Mouse (Mus musculus) forebrain, embryonic 11.5 days (tissue): ENCODE results near the gene Hoxa7. TPM values are rescaled to one million over a fixed set of nuclear protein-coding genes. Genes with fewer than 3 reads are reported as not detected.

Experiments
- ATAC-seq: fragments of 200-750 bp; cut with Nextera tagmentation; replicated peaks from 2 replicates; pipeline ENCODE4 v1.8.0; 2017; ENCODE audit warnings: moderate TSS enrichment; ENCODE audit not compliant: low FRiP score
- DNase-seq: peaks from one replicate; pipeline ENCODE4 v3.0.0-alpha.2; 2017; ENCODE audit warnings: low spot score
- H3K27ac ChIP-seq: fragments of 300-500 bp; sonication (generic); 2 replicates; pipeline ENCODE4 v1.5.1; 2014; ENCODE audit warnings: low read depth, low read length
- H3K27me3 ChIP-seq: fragments of 300-500 bp; sonication (generic); 2 replicates; pipeline ENCODE4 v1.6.1; 2014; ENCODE audit warnings: mild to moderate bottlenecking, low read length, mixed read lengths; ENCODE audit not compliant: control insufficient read depth, insufficient read depth
- H3K36me3 ChIP-seq: fragments of 300-500 bp; sonication (generic); 2 replicates; pipeline ENCODE4 v1.6.1; 2014; ENCODE audit warnings: mild to moderate bottlenecking, low read length, moderate library complexity, mixed read lengths; ENCODE audit not compliant: control insufficient read depth, insufficient read depth
- H3K4me1 ChIP-seq: fragments of 300-500 bp; sonication (generic); replicated peaks from 2 replicates; pipeline ENCODE4 v1.6.1; 2014; ENCODE audit warnings: low read length, mixed read lengths; ENCODE audit not compliant: control insufficient read depth, insufficient read depth
- H3K4me2 ChIP-seq: fragments of 300-500 bp; sonication (generic); 2 replicates; pipeline ENCODE4 v1.6.1; 2014; ENCODE audit warnings: low read depth, mild to moderate bottlenecking, low read length, moderate library complexity, mixed read lengths; ENCODE audit not compliant: severe bottlenecking
- H3K4me3 ChIP-seq: fragments of 300-500 bp; sonication (generic); 2 replicates; pipeline ENCODE4 v1.5.1; 2014; ENCODE audit warnings: low read depth, low read length
- H3K9ac ChIP-seq: fragments of 300-500 bp; sonication (generic); 2 replicates; pipeline ENCODE4 v1.6.1; 2014; ENCODE audit warnings: low read length
- H3K9me3 ChIP-seq: fragments of 300-500 bp; sonication (generic); 2 replicates; pipeline ENCODE4 v1.6.1; 2016; ENCODE audit warnings: low read length, mixed read lengths; ENCODE audit not compliant: control insufficient read depth
- WGBS: fragments of 180-500 bp; shearing (Covaris S2); extraction: QIAGEN DNeasy Blood & Tissue Kit; methylation state at CpG from one replicate; pipeline ENCODE4 v1.1.7; 2014; 5-methylcytosine and 5-hydroxymethylcytosine counted together
- polyA plus RNA-seq: library from polyadenylated mRNA; unstranded; fragments of >200 nt; fragmentation: Nextera tagmentation; extraction: Ambion mirVana; gene quantifications from 2 replicates; pipeline ENCODE4 v1.2.1, GENCODE M21; 2014

Gene Hoxa7
- polyA plus RNA-seq, 1 experiment from 2014 or later = not detected

GRCm38 (mm10) chr6:52170898-52171223 is 50.8 kb downstream of the Hoxa7 start:
- Histone ChIP-seq H3K9me3 (no peaks in the 10 kb centered on the region), H3K9ac (no peak overlapping the region), H3K36me3 (no peaks in the 10 kb centered on the region), H3K27me3 (peaks cover 96% of the 10 kb centered on the region), H3K4me3 (no peak overlapping the region), H3K4me2 (no peak overlapping the region), H3K4me1 (0 out of 2 replicates have a peak, but pooled peaks cover 3% of the 10 kb centered on the region), H3K27ac (no peak overlapping the region)
- ATAC-seq = no peak
- DNase-seq = no peak
- WGBS = 2% methylated on average over 5 of the region's 5 CpGs

DNA sequence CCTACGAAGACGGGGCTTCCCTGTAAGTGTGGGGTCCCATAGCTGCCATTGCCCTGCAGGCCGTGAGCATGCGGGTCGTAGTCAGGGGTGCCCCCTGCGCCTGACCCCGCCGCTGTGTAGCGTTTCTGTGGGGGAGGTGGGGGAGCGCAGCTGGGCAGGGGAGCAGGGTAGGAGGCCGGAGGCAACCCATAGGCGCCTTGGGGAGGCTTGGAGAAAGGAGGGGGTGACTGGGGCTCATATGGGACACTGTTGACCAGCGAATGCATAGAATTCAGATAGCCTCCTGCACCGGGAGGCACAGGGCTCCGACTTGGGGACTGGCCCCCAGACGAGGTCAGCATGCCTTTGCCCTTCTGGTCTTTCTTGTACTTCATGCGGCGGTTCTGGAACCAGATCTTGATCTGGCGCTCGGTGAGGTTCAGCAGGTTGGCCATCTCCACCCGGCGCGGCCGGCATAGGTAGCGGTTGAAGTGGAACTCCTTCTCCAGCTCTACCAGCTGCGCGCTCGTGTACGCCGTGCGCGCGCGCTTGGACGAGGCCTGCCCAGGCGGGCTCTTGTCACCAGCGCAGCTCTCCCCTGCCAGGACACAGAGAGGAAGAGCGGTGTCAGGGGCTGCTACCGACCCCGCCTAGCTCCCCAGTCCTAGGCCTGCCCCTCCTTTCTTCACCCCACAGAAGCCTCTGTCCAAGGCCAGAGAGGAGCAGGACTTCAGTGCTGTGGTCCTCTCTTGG is 51.3 kb downstream of the Hoxa7 start:
- Histone ChIP-seq H3K36me3 (no peaks in the 10 kb centered on the region), H3K4me1 (0 out of 2 replicates have a peak, but pooled peaks cover 3% of the 10 kb centered on the region), H3K27ac (no peak overlapping the region), H3K9ac (no peak overlapping the region), H3K4me2 (no peak overlapping the region), H3K4me3 (no peak overlapping the region), H3K27me3 (peaks cover 96% of the 10 kb centered on the region), H3K9me3 (no peaks in the 10 kb centered on the region)
- under 1% methylated on average over 39 of the region's 40 CpGs for WGBS
- DNase-seq = peak; percentile 54
- ATAC-seq = no peak

- H3K4me2 ChIP-seq = no peak overlapping the region
- H3K4me1 ChIP-seq = 0 out of 2 replicates have a peak, but pooled peaks cover 3% of the 10 kb centered on the region
- H3K9me3 ChIP-seq = no peaks in the 10 kb centered on the region
- DNase-seq = peak; percentile 55
- ATAC-seq = no peak
- H3K9ac ChIP-seq = no peak overlapping the region
- WGBS = 2% methylated on average over 16 of the region's 16 CpGs
- H3K27me3 ChIP-seq = peaks cover 96% of the 10 kb centered on the region
- H3K36me3 ChIP-seq = no peaks in the 10 kb centered on the region
- H3K4me3 ChIP-seq = no peak overlapping the region
- no peak overlapping the region for H3K27ac ChIP-seq
These were observed 52.0 kb downstream of the Hoxa7 start for GRCm38 (mm10) chr6:52169499-52170165.

DNA sequence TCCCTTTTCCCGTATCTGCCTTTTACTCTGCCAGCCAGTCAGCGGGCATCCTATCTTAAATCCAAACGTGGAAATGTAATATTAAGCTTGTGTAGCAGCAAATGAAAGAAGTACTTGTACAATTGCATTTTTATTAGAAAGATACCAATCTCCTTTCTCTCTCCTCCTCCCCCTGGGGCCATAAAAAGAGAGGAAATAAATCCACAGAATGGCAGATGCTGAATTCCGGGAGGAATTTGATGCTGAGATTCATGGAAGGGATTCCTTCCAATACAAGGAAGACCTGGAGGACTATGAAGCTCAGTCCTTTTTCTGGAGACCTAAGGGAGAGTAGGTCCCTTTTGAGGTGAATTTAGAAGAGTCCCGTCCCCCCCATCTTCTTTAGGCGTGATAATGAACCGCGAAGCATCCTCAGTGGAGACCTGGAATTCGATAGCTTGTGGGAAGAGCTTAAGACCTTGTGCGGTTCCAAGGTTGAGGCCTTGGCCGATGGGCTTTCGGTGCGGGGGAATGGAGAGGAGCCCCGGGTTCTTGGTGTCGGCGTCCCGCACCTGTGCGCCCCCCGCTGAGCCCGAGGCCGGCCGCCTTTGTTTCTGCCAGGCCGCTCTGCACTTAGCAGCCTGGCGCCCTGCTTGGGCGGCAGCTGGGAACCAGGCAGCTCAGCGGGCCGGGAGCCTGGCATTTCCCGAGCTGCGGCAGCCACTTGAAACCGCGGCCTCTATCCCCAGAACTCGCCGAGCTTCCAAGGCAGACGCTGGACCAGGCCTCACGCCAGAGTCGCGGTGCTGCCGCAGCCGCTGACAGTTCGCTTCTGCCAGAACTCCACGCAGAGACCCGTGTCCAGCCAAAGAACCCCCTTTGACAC is 53.2 kb downstream of the Hoxa7 start:
- Histone ChIP-seq H3K4me1 (0 out of 2 replicates have a peak, but pooled peaks cover 3% of the 10 kb centered on the region), H3K36me3 (no peaks in the 10 kb centered on the region), H3K27me3 (peaks cover 97% of the 10 kb centered on the region), H3K4me3 (no peak overlapping the region), H3K9me3 (no peaks in the 10 kb centered on the region), H3K27ac (no peak overlapping the region), H3K4me2 (no peak overlapping the region), H3K9ac (no peak overlapping the region)
- ATAC-seq = no peak
- DNase-seq = peak; percentile 67
- under 1% methylated on average over 42 of the region's 42 CpGs for WGBS

DNA sequence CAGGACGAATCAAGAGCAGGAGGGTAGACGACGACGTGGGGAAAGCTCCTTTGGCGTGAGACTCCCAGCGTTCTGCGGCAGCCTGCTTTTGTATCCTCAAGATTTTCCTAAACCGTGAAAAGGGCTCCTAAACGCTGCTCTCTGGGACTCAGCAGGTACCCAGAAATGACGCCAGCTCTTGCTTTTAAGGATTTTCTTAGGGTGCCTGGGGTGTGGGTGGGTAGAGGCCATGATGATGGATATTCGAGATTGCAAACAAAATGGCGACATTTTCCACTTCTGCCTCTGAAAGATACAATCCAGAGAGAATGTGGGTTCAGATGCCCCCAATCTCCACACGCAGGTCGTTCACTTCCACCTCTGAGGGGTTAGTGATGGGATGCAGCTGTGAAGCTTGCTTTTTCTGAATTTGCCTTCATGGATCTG is 53.9 kb downstream of the Hoxa7 start:
- WGBS = 2% methylated on average over 14 of the region's 14 CpGs
- ATAC-seq (no peak), DNase-seq (peak; percentile 52)
- Histone ChIP-seq H3K9ac (no peak overlapping the region), H3K36me3 (no peaks in the 10 kb centered on the region), H3K4me2 (no peak overlapping the region), H3K4me1 (0 out of 2 replicates have a peak, but pooled peaks cover 5% of the 10 kb centered on the region), H3K4me3 (no peak overlapping the region), H3K27ac (no peak overlapping the region), H3K9me3 (no peaks in the 10 kb centered on the region), H3K27me3 (peaks cover 97% of the 10 kb centered on the region)

DNA sequence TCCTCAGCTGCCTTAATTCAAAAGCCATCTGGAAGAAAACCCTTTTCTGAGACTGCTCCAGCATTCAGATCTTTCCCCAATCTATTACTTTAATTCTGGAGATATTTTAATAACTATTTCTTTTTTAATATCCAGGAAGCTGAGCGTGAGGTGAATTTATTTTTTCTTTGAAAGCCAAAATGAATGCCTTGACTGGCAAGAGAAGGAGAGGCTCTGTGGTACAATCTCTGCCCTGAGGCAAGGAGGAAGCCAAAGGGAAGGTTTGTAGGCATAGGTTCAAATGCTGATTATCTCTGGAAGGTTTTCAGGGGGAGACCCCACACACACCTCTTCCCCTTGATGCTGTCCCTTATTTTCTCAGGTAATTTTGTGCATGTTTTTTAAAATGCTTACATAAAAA is 54.5 kb downstream of the Hoxa7 start:
- Histone ChIP-seq H3K36me3 (no peaks in the 10 kb centered on the region), H3K9ac (no peak overlapping the region), H3K9me3 (no peaks in the 10 kb centered on the region), H3K4me3 (no peak overlapping the region), H3K27me3 (peaks cover 95% of the 10 kb centered on the region), H3K27ac (no peak overlapping the region), H3K4me1 (0 out of 2 replicates have a peak, but pooled peaks cover 2% of the 10 kb centered on the region), H3K4me2 (no peak overlapping the region)
- DNase-seq (peak; percentile 41), ATAC-seq (no peak)
- 7% methylated on average over 1 of the region's 1 CpGs for WGBS

DNA sequence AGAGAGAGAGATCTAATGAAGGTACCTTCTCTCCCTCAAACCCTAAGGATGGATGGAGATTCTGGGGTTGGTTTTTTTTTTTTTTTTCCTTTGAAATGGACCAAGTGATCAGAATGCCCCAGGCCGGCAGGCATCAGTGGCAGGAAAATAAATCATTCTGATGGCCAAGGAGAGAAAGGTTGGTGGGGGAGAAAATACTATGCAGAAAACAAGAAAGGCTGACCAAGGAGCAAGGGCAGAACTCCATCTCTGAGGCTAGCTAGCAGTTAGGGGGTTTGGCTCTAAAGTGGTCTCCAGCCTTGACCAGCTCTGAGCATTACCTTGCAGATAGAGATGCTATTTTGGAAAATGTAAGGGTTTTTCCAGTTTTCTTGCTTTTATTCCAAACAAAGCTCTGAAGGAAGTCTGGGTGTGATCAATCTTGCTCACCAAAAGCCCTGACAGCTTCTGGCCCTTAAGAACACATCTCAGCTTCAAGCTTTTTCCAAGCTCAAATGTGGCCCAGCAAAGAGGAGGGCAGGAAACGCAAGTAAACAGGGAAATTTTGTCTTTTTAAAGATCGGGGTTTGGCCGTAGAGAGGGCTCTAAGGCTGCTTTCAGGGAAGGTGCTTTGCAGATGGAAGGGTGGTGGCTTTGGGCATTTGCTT is 55.1 kb downstream of the Hoxa7 start:
- Histone ChIP-seq H3K4me3 (no peak overlapping the region), H3K36me3 (no peaks in the 10 kb centered on the region), H3K9ac (no peak overlapping the region), H3K27me3 (peaks cover 95% of the 10 kb centered on the region), H3K4me1 (0 out of 2 replicates have a peak, but pooled peaks cover 2% of the 10 kb centered on the region), H3K9me3 (no peaks in the 10 kb centered on the region), H3K4me2 (no peak overlapping the region), H3K27ac (no peak overlapping the region)
- DNase-seq = peak; percentile 50
- no peak for ATAC-seq
- 6% methylated on average over 4 of the region's 4 CpGs for WGBS
